Mouse (Mus musculus) bone marrow macrophage, adult 2 months (primary cell): ENCODE measurements around the gene Selenos. TPM values are rescaled to one million over a fixed set of nuclear protein-coding genes. Genes with fewer than 3 reads are reported as not detected.
A peak's percentile ranks its signal among the peaks of the same experiment; 100 is the strongest.

Experiments
- H3K27ac ChIP-seq: 2 replicates; pipeline ENCODE4 v1.5.1; 2012; ENCODE audit warnings: low read depth, low read length; ENCODE audit not compliant: insufficient read depth
- H3K4me1 ChIP-seq: 2 replicates; pipeline ENCODE4 v1.6.1; 2012; ENCODE audit warnings: low read length; ENCODE audit not compliant: control insufficient read depth, insufficient read depth
- H3K4me3 ChIP-seq: 2 replicates; pipeline ENCODE4 v1.5.1; 2012; ENCODE audit warnings: mild to moderate bottlenecking, low read length, moderate library complexity; ENCODE audit not compliant: insufficient read depth
- CTCF ChIP-seq: IDR thresholded peaks from 2 replicates; pipeline ENCODE4 v1.5.1; 2012; ENCODE audit warnings: low read depth, mild to moderate bottlenecking, low read length, moderate library complexity
- POLR2A ChIP-seq: IDR thresholded peaks from 2 replicates; pipeline ENCODE4 v1.6.1; 2012; ENCODE audit warnings: mild to moderate bottlenecking, low read depth, low read length, borderline replicate concordance
- polyA plus RNA-seq: library from polyadenylated mRNA; stranded (reverse); fragments of >200 nt; gene quantifications from 2 replicates; pipeline ENCODE4 v1.2.4, GENCODE M21; 2012; ENCODE audit not compliant: missing spikeins, insufficient read depth, insufficient read length

Selenos gene
- polyA plus RNA-seq = 75.3 and 89.0 TPM in 2 replicates

- Histone ChIP-seq H3K4me3 (peak within 1 kb of the TSS; percentile 81), H3K4me1 (peaks cover 27% of the 10 kb centered on the region), H3K27ac (peak within 1 kb of the TSS; percentile 69)
- TF ChIP-seq POLR2A (no peak; the same call in 1 of the 2 replicates), CTCF (0 out of 2 replicates have a peak, but pooled peaks have one; percentile 5)
Measured at GRCm38 (mm10) chr7:66079364-66080230, at the start of gene Selenos. Gene Selenos, plus strand, starts transcription at chr7:66079649.

DNA sequence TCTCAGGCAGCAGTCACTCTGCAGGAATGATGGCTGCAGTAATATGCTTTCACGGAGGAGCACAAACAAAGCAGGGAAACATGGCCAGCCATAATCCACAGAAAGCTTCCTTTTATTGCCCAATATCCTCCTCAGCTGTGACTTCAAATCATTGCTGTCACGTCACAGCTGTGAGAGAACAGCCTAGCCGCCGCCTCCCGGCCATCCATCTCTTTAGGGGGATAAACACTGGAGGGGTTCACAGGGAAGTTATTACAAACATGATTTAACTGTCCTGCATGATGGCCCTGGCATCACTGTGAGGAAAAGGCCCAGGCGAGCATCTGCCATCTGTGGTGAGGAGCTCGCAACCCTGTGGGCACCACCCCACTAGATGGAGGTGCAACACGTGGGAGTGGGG, 42.6 kb upstream of the Selenos start:
- Histone ChIP-seq H3K4me1 (no peaks in the 10 kb centered on the region), H3K27ac (no peak overlapping the region), H3K4me3 (no peak overlapping the region)
- TF ChIP-seq CTCF (no peak), POLR2A (no peak)

DNA sequence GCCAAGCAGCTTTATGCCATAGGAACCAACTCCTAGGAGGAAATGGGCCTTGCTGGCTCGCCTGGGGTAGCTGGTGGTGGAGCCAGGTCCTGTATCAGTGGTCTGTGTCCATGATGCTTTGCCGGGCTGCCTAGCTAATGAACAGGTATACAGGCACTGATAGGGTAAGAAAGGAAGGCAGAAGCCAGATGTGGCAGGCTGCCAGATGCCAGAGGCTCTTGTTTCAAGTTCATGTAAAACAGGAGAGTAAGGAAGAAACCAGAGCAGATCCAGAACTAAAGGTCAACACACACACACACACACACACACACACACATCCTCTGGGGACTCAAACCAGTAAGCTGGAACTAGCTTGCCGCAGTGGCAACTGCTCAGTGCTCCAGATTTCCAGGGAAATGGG, 41.2 kb upstream of the Selenos start:
- TF ChIP-seq POLR2A (no peak), CTCF (no peak)
- no peak overlapping the region for H3K27ac ChIP-seq
- no peaks in the 10 kb centered on the region for H3K4me1 ChIP-seq
- no peak overlapping the region for H3K4me3 ChIP-seq

DNA sequence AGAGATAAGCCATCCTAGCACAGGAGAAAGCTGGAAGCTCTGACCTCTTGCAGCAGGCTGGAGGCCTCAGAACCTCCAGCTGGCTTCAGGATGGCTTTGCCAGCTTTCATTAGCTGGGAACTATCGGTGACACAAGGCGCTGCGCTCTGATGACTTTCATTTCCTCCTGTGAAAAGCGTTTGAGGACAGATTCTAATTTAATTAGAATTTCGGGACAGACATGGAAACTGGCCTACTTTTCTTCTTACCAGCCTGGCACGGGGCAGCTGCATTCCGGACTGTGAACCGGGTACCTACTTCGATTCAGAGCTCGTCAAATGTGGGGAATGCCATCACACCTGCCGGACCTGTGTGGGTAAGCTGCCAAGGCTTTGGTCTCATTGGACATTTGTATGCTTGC, 40.7 kb upstream of the Selenos start:
- TF ChIP-seq CTCF (no peak), POLR2A (no peak)
- no peak overlapping the region for H3K4me3 ChIP-seq
- no peak overlapping the region for H3K27ac ChIP-seq
- H3K4me1 ChIP-seq = no peaks in the 10 kb centered on the region

DNA sequence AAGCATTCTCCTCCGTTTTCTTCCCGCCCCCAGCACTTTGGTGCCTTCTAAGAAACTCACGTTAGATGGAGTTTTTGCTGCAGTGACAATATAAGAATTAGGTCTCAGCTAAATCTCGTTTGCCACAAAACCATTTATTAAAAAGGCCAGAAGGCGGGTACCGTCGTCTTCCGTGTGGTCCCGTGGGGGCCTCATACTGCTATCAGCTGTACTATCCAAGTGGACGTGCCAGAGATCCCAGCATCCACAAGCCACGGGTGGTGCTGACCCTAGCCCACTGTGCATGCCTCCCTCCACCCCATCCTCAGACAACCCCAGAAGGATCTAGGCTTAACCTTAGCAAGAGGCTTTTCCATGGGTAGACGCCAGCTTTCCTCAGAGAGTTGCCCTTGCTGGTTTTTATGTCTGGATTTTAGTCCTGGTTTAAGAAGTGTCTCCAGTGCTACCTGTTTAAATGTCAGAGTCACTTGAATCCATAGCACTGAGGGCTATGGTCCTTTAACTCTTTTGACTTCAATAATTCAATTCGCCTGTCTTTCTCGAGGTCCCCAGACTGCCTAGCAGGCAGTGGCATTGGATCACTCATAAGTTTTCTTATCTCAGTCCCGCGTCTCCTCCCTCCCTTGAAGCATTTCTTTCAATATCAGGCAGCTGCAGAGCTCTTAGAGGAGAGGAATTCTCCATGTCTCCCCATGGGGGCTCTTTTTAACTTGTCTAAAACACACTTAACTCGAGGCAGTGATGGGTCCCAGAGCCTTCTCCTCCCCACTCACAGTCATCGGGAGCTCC, 39.2 kb upstream of the Selenos start:
- TF ChIP-seq POLR2A = no peak
- no peak for TF ChIP-seq CTCF
- Histone ChIP-seq H3K4me3 (no peak overlapping the region), H3K27ac (no peak overlapping the region), H3K4me1 (no peaks in the 10 kb centered on the region)

DNA sequence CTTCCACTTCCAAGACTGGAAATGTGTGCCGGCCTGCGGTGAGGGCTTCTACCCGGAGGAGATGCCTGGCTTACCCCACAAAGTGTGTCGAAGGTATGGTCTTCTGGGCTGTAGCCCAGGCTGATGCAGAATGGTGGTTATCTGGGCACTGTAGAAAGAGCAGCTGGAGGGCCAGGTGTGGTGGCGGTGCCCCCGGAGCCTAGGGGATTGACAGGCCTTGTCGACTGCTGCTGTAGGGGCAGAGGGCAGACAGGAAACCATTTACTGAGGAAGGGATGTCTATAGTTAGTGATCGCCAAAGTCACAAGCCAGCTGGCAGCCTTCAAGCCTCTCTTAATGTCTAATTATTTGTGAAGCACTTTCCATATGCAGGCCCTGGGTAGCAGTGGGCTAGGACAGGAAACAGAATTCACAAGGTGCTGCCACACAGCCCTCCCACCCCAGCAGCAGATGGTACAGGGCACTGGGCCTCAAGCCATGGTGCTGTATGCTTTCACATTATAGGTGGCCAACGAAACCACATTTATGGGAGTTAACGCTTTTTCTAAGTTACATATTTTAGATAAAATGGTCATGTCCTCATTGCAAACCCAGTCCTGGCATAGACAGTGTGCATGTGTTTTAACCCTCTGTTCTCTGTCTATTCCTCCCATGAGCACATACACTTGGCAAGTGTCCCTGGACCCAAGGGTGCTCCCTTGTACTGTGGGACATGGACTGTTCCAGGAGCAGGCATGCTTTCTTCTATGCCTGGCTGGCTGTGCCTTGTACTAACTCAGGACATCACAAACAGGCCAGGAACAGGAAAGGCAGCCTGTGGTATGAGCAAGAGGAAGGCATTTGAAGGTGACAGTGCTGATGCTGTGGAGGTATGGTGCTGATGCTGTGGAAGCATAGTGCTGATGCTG, 35.6 kb upstream of the Selenos start, which contains the start of gene Gm45213:
Gene Gm45213, plus strand, starts transcription at position 51 of the 908 bp plus-strand sequence.
- no peak within 1 kb of the TSS for H3K4me3 ChIP-seq
- H3K27ac ChIP-seq = no peak within 1 kb of the TSS
- H3K4me1 ChIP-seq = no peaks in the 10 kb centered on the region
- no peak for TF ChIP-seq POLR2A
- no peak for TF ChIP-seq CTCF

DNA sequence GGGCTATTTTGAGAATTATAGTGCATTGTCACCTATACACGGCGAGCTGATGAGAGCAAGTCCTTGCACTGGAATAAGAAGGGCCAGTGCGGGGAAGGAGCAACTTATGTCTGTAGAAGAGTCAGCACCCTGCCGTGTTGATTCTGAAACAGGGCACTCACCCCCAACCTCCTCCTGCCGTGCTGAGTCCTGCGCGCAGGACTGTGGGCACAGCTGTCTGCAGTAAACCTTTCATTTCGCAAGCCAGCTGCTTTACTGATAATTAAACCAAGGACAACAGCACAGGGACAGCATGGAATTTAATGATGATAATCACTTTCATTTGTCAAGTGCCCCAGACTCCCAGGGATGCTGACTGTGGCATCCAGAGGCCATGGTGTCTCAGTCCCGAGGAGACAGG, 34.8 kb upstream of the Selenos start:
- Histone ChIP-seq H3K4me1 (no peaks in the 10 kb centered on the region), H3K27ac (no peak overlapping the region), H3K4me3 (no peak overlapping the region)
- no peak for TF ChIP-seq POLR2A
- no peak for TF ChIP-seq CTCF

GRCm38 (mm10) chr7:66046921-66047918, 32.2 kb upstream of the Selenos start:
- TF ChIP-seq CTCF = no peak
- no peak overlapping the region for H3K27ac ChIP-seq

More at GRCm38 (mm10) chr7:66046921-66047918, 32.2 kb upstream of the Selenos start:
- Histone ChIP-seq H3K4me3 (no peak overlapping the region), H3K4me1 (no peaks in the 10 kb centered on the region)
